Mouse (Mus musculus): ENCODE results near the gene Gm47429.
"Not testable (repeated sequence)": the region's sequence is repeated elsewhere in the genome, so short reads cannot be mapped to it uniquely, and the experiment has no call there.

The Gm47429 gene

DNA sequence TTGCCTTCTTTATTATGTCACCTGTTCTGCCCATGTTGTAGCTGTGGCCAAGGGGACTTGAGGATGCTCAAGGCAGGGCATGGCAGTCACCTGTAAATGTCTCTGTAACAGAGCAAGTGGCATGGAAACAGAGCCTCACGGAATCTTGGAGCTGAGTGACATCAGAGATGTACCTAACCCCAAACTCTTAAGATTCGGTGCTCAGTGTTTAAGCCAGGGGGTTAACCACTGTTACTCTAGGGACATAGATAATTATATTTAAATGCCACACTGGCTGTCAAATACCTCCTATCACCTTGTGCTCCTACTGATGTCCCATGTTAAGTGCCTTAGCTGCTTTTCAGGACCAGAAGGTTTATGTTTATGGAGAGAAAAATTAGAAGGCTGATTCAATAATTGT is at the start of gene Gm47429:
TSS of gene Gm47429 (minus strand) at position 101 of the 400 bp plus-strand sequence.
- no peak for DNase-seq (ENCODE audit: low read depth, low spot score)

DNA sequence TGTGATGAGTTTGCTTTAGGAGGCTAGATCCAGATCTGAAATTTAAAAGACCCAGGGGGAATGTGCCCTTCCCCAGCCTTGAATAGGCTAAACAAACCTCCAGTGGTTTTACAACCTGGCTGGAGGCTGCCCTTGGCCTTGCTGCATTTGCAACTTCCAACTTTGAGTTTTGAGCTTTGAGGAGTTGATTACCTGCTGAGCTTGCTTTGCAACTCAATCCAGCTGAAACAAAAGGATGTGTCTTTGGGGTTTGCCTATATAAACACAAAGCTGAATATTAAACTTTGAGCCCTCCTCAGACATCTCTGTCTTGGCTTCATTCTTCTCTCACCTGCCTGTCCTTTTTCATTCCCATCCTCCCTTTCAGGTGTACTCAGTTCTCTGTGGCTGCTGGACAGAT is 44.8 kb upstream of the Gm47429 start:
- not testable (repeated sequence) for DNase-seq (ENCODE audit: low read depth, low spot score)

DNA sequence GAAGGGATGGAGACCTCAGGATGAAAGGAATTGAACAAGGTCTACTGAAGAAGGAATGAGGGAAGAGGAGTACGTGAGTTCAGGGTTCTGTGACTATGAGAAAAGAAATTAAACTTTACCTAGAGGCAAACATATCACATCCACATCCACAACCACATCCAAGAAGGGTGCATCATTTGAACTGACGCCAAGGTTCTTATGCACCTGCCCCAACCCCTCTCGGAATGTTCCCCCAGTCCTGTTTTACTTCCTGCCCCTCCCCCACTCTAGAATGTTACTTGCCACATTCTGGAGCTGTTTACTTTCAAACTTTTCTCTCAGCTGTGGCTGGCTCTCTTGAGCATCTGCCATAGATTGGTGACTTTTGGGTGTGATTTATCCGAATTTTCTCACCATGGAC is 23.3 kb upstream of the Gm47429 start, which contains the start of gene Nutm2:
TSS of gene Nutm2 (plus strand) at position 301 of the 400 bp plus-strand sequence.
- no peak for DNase-seq (ENCODE audit: low read depth, low spot score)

DNA sequence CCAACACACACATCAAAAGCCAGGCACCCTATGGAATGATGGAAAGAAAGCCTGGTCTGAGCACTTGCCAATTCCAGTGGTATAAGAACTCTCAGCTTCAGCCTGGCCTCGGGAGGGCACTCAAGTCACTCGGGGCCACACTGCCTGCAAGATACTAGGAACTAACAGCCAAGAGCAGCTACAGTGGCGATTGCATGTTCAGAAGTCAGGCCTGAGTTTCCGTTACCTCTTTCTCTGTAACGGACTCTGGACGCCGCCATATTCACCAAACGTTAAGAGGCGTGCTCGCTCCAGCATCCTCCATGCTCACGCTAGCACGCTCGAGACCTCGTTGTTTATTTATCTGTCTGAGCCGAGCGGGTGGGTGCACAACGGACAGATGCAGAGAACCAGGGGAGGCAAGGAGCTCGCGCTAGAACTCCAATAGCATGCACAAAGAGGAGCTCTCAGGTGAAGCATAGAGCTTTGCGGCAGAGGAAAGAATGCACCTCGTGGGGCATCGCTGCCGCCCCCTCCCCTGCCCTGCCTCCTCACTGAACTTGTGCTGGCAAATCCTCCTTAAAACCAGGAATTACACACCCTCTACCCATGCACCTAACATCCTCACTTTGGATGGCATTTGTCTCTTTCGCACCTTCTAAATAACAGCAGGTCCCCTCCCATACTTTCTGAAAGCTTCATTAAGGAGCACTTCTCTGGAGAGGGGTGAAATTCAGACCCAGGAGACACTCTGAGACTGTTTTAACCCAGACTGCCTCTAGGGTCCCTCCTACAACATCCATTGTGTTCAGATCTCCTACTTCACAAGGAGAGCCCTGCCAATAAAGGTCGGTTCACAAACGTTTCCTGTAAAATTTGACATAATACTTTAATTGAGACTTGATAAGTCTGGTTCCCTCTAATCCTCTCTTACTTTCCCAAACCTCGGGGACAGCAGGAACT is 21.2 kb upstream of the Gm47429 start:
- DNase-seq (ENCODE audit: low read depth, low spot score): no peak

DNA sequence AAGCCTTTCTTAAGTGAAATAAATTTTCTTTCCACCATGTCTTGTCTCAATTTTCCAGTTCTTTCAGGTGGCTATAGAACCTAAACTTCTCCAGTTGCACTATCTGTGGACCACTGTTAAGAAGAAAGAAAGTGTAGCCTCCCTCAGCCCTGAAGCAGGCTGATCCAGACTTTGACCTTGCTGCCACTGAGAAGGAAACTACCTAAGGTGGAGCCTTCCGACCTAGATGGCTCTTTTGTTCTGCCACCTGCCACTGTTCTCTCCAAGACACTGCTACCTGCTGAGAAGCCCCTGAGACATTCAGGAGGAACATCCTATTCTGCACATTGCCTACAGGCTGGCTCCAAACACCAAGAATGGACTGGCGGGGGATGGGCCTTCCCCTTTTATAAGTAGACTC is 16.7 kb upstream of the Gm47429 start:
- not testable (repeated sequence) for DNase-seq (ENCODE audit: low read depth, low spot score)

DNA sequence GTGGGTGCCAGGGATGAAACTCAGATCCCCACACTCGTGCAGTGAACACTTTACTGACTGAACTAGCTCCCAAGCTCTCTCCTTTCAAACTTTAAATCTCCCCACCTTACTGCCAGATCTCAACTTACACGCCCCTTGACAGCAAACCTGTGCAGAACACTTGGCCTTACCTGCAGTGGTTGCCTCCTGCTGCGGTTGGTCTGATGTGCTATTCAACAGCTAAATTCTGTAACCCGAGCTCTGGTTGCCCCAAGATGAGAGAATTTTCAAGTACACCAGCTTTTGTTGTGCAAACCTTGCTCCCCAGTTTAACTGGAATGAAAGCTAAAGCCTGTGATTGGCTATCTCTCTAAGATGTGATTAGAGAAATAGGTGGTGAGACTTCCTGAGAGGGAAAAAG is 9.7 kb upstream of the Gm47429 start:
- DNase-seq (ENCODE audit: low read depth, low spot score): no peak

DNA sequence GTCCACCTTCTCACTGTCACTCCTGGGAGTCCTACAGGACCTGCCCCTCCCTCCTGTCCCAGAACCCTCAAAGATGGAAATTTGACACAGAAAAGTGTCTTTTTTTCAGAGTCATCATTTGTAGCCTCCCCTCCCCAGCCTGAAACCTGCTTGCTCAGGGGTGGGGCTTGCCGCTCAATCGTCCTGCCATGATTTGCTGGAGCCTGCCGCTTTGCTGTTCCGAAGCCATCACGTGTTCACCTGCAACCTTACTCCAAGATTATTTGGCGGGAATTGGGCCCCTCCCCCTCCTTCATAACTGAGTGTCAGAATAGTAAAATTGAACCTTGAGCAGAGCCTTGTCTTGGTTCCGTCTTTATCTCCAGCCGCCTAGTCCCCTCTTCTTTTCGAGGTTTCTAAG is 8.6 kb upstream of the Gm47429 start:
- not testable (repeated sequence) for DNase-seq (ENCODE audit: low read depth, low spot score)

DNA sequence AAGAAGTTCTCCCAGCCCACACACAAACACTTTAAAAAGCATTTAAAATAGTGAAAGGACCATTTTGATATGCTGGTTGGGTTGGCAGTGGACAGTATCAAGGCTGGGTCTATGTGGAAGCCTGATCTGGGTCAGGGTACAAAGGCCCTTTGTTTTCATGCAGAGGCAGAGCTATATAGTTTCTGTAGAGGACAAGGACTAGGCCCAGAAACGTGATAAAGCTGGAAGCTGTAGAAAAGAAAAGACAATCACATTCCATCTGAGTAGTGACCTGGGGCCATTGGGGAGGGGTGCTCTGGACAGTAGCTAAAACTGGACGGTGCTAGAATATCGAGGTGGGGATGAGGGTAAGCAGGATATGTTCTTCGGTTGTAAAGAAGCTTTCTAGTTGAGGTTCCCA is 1.5 kb upstream of the Gm47429 start:
- DNase-seq (ENCODE audit: low read depth, low spot score): no peak

DNA sequence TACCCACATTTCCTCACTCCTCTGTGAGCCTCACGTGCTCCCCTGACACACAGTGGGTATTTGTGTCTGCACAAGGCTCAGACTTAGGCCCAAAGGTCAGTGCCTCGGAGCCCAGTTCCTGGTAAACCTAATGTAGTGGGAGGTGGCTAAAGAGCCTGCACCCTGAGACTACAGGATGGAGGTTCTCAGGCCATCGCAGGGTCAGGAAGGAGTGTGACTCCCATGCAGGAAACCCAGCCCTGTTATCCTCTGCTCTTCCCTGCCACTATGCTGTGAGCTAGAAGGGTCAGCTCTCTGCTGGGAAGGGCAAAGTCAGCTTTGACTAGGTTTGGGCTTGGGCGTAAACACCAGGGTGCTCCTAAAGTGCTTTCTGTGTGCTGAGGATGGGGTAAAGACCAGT is 17.0 kb downstream of the Gm47429 start:
- no peak for DNase-seq (ENCODE audit: low read depth, low spot score)

DNA sequence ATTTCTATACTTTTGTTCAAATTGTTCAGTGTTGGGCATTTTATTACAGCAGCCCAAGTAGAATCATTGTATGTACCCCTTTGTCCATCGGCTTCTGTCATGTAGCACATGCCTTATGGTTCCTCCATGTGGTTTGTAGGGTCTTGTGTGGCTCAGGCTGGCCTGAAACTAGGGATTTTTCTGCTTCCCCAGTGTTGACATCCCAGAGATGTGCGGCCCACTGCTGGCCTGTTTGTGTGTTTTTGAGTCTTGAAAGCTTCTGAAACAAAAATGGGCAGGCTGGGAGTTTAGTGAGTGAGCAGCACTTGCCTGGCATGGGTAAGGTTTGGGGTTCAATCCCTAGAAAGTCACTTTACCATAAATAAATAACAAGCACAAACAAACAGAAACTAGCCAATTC is 19.2 kb downstream of the Gm47429 start:
- no peak for DNase-seq (ENCODE audit: low read depth, low spot score)

DNA sequence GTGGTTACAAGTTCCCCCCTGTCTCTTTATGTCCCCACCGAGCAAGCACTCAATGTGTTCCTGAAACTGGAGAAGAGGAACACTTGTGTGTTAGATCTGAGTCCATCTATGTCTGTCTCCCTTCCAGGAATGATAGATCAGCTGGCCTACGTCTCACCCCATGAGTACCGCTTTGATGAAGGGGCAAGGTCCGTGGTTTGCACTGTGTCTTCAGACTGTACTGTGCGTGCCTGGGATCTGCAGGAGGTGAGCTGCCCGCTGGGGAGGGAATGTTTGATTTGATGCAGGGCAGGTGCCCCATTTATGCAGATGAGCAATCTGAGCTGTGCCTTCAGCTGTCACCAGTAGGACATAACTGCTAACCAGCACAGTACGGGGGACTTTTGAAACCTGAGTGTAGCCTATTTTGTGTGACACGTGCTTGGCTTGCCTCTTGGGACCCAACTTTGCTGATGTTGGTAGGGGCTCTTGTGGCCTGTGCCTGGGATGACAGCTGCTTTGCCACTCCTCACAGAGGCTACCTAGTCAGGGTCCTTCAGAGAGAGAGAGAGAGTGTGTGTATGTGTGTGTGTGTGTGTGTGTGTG is 20.0 kb downstream of the Gm47429 start:
- DNase-seq (ENCODE audit: low read depth, low spot score): no peak

DNA sequence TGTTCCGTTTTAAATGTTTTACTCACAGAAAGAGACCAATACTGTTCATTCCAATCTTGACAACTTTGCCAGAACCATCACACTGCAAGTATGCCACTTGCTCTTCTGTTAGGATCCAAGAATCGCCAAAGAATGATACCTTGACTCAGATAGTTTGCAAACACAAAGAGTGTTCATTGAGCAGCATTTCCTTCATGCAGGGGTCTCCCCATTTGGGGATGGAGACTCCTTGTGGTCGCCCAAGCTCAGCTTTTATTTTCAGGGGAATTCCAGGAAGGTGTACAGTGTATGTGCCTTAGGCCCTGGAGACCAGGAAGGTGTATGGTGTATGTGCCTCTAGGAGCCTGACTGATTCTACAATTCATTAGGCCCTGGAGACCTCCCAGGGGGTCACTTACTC is 25.3 kb downstream of the Gm47429 start:
- no peak for DNase-seq (ENCODE audit: low read depth, low spot score)

DNA sequence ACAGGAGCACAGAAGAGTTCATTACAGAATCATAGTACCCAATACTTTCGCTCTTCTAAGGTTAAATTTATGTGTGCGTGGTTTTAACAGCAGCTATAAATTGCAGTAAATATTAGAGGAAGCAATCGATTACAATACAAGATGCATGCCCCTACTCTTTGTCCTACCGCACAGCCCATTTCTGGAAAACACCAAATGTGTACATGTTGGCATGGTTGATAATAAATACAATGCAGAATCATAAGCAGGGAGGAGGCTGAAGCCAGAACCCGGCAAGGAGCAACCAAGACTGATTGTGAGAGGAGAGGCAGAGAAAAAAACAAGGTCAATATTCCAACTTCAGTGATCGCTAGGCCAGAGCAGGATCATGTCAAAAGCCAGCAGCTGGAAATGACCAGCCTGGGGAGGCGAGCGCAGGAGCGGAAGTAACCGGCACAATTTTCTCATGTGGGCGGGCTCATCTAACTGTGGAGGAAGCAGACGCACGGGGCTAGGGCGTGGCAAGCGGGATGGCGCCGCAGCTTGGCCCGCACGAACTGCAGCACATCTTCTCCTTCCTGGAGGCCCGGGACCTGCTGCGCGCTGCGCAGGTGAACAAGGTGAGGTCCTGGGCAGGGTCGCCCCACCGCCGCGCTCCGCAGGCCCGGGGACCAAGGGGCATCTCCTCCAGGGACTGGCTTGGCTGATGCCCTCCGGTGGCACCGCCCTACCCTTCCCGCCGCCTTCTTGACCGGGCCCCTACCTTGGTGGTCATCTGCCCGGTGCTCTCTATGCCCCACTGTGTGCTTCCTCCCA is 26.1 kb downstream of the Gm47429 start, which contains the start of gene Fbxw17:
TSS of gene Fbxw17 (plus strand) at position 476 of the 795 bp plus-strand sequence.
- peak; percentile 54 for DNase-seq (ENCODE audit: low read depth, low spot score)

Measured in brain, embryonic 18.5 days (tissue).